Mouse (Mus musculus): ENCODE measurements at regions not wholly inside any gene's neighbourhood (a gene's known extent, or its start where the extent isn't known, plus 50 kb on each side); places are given as distances from the start of the nearest gene placed in this dataset.

GRCm38 (mm10) chr5:80766591-80766990 is 253.3 kb upstream of the Adgrl3 start:
- no peak for DNase-seq (ENCODE audit: low spot score)

GRCm38 (mm10) chr5:80783892-80784291 is 236.0 kb upstream of the Adgrl3 start:
- DNase-seq (ENCODE audit: low spot score), result no peak

GRCm38 (mm10) chr5:80784746-80785145 is 235.2 kb upstream of the Adgrl3 start:
- DNase-seq (ENCODE audit: low spot score), result no peak

- DNase-seq (ENCODE audit: low spot score), result no peak
Observed at GRCm38 (mm10) chr5:80791658-80792057, 228.3 kb upstream of the Adgrl3 start.

GRCm38 (mm10) chr5:80799777-80800176 is 220.2 kb upstream of the Adgrl3 start:
- DNase-seq (ENCODE audit: low spot score), result no peak

GRCm38 (mm10) chr5:80812917-80813316 is 207.0 kb upstream of the Adgrl3 start:
- DNase-seq (ENCODE audit: low spot score), result no peak

- no peak for DNase-seq (ENCODE audit: low spot score)
Observed at GRCm38 (mm10) chr5:80819208-80819607, 200.7 kb upstream of the Adgrl3 start.

GRCm38 (mm10) chr5:80842531-80842930 is 177.4 kb upstream of the Adgrl3 start:
- DNase-seq (ENCODE audit: low spot score), result no peak

- DNase-seq (ENCODE audit: low spot score), result no peak
Observed at GRCm38 (mm10) chr5:80855034-80855433, 164.9 kb upstream of the Adgrl3 start.

GRCm38 (mm10) chr5:80876600-80876999 is 143.3 kb upstream of the Adgrl3 start:
- no peak for DNase-seq (ENCODE audit: low spot score)

GRCm38 (mm10) chr5:80898230-80898629 is 121.7 kb upstream of the Adgrl3 start:
- DNase-seq (ENCODE audit: low spot score), result no peak

GRCm38 (mm10) chr5:80908771-80909170 is 111.2 kb upstream of the Adgrl3 start:
- no peak for DNase-seq (ENCODE audit: low spot score)

GRCm38 (mm10) chr5:80938791-80939190 is 81.1 kb upstream of the Adgrl3 start:
- DNase-seq (ENCODE audit: low spot score), result no peak

GRCm38 (mm10) chr5:80951861-80952599 is 67.9 kb upstream of the Adgrl3 start:
- no peak for DNase-seq (ENCODE audit: low spot score)

GRCm38 (mm10) chr5:80952600-80953218 is 67.2 kb upstream of the Adgrl3 start:
- DNase-seq (ENCODE audit: low spot score), result peak; percentile 8

Measured in heart, adult 8-10 months (tissue).